ENCODE assay signal across 34 mouse cellular contexts in the genomic region with DNA sequence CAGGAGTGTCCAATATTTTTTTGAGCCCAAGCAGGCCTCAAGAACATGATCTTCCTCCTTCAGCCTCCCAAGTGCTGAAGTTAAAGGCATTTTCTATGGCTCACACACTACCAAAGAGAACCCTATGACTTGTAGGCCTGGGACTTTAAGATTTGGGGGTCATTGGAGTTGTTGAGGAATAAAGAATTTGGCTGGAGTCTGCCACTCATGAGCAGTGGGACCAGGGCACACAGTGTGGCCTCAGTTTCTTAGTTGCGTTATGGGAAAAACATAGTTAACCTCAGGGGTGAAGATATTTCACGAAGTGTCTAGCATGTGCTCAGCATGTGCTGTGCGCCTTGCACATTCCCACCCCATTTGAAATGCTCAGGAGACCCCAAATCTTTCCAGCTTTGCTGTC. TPM values are rescaled to one million over a fixed set of nuclear protein-coding genes. Genes with fewer than 3 reads are reported as not detected.
DNase-seq lines count a peak whose midpoint lies in the region; ATAC-seq lines count a peak whose summit lies in the region.
"Had no signal": no experiment of that assay in that cellular context is flagged by ENCODE, and none has a peak within 500 bp of the region (broad histone marks: within the 10 kb centered on the region; RNA-seq: fewer than 3 reads in every experiment).

No protein-coding gene starts in this region.

- no peak overlapping the region for H3K4me3 ChIP-seq in hindbrain, embryonic 14.5 days (replicated peaks; ENCODE audit: low read length)
- no peak overlapping the region for H3K4me3 ChIP-seq in hindbrain, embryonic 12.5 days
- no peak overlapping the region for H3K4me3 ChIP-seq in midbrain, embryonic 16.5 days (ENCODE audit: low read depth, low read length)
- H3K4me3 ChIP-seq in midbrain, embryonic 15.5 days: no peak overlapping the region
- no peak overlapping the region for H3K4me3 ChIP-seq in hindbrain, embryonic 16.5 days (ENCODE audit: low read length)
- no peak overlapping the region for H3K4me3 ChIP-seq in neural tube, embryonic 15.5 days (replicated peaks)
- H3K4me3 ChIP-seq: embryonic facial prominence, embryonic 10.5 days; embryonic facial prominence, embryonic 15.5 days; forebrain, embryonic 12.5 days; heart, adult 2 months; heart, embryonic 13.5 days; limb, embryonic 10.5 days; limb, embryonic 15.5 days; liver, embryonic 13.5 days had no signal

- H3K27me3 ChIP-seq in hindbrain, embryonic 14.5 days (ENCODE audit: control insufficient read depth, insufficient read depth, low read length): no peaks in the 10 kb centered on the region
- H3K27me3 ChIP-seq in hindbrain, embryonic 12.5 days: peaks cover 23% of the 10 kb centered on the region
- no peaks in the 10 kb centered on the region; the same call in 1 of the 2 replicates for H3K27me3 ChIP-seq in midbrain, embryonic 16.5 days (ENCODE audit: control insufficient read depth, insufficient read depth, low read depth, low read length)
- 0 out of 2 replicates have a peak, but pooled peaks cover 9% of the 10 kb centered on the region for H3K27me3 ChIP-seq in midbrain, embryonic 15.5 days (replicated peaks)
- H3K27me3 ChIP-seq in hindbrain, embryonic 16.5 days (replicated peaks; ENCODE audit: control insufficient read depth, insufficient read depth, low read length): no peaks in the 10 kb centered on the region
- 0 out of 2 replicates have a peak, but pooled peaks cover 3% of the 10 kb centered on the region for H3K27me3 ChIP-seq in neural tube, embryonic 15.5 days (replicated peaks)

- DNase-seq in hindbrain, embryonic 14.5 days (ENCODE audit: low spot score): no peak
- no peak for DNase-seq in heart, postnatal 14 days
- no peak for DNase-seq in cerebellum, adult 8-10 months
- DNase-seq: adrenal gland, postnatal 25 days; forebrain, postnatal 0 days; heart, adult 2 months; heart, postnatal 10 days; kidney, adult 9 months; kidney, postnatal 14 days; liver, embryonic 13.5 days; lung, adult 18-20 months; lung, postnatal 4 days; midbrain, embryonic 14.5 days; right cerebral cortex, postnatal 4 days; thymus, adult 18-20 months; thymus, postnatal 25 days had no signal

- ATAC-seq in hindbrain, embryonic 14.5 days (ENCODE audit: low FRiP score): no peak
- ATAC-seq in hindbrain, embryonic 12.5 days (ENCODE audit: low FRiP score): no peak
- ATAC-seq in midbrain, embryonic 16.5 days: no peak
- ATAC-seq in midbrain, embryonic 15.5 days (replicated peaks): no peak
- no peak for ATAC-seq in hindbrain, embryonic 16.5 days
- ATAC-seq in neural tube, embryonic 15.5 days (ENCODE audit: low FRiP score): no peak
- ATAC-seq: forebrain, postnatal 0 days; intestine, postnatal 0 days; lung, postnatal 0 days had no signal

- peaks cover 13% of the 10 kb centered on the region; the same call in 1 of the 2 replicates for H3K4me1 ChIP-seq in hindbrain, embryonic 14.5 days (replicated peaks; ENCODE audit: control insufficient read depth, insufficient read depth, low read length)
- peaks cover 12% of the 10 kb centered on the region for H3K4me1 ChIP-seq in hindbrain, embryonic 12.5 days
- peaks cover 7% of the 10 kb centered on the region for H3K4me1 ChIP-seq in midbrain, embryonic 16.5 days (ENCODE audit: control insufficient read depth, insufficient read depth, low read length)
- H3K4me1 ChIP-seq in midbrain, embryonic 15.5 days: peaks cover 19% of the 10 kb centered on the region
- H3K4me1 ChIP-seq in hindbrain, embryonic 16.5 days (ENCODE audit: control insufficient read depth, insufficient read depth, low read depth, low read length): peaks cover 11% of the 10 kb centered on the region
- peaks cover 18% of the 10 kb centered on the region for H3K4me1 ChIP-seq in neural tube, embryonic 15.5 days

- no peak overlapping the region for H3K27ac ChIP-seq in hindbrain, embryonic 14.5 days
- no peak overlapping the region for H3K27ac ChIP-seq in hindbrain, embryonic 12.5 days
- H3K27ac ChIP-seq in midbrain, embryonic 16.5 days (ENCODE audit: low read length): no peak overlapping the region
- no peak overlapping the region for H3K27ac ChIP-seq in midbrain, embryonic 15.5 days
- no peak overlapping the region for H3K27ac ChIP-seq in hindbrain, embryonic 16.5 days (ENCODE audit: low read depth, low read length)
- no peak overlapping the region for H3K27ac ChIP-seq in neural tube, embryonic 15.5 days (replicated peaks)
- H3K27ac ChIP-seq: embryonic facial prominence, embryonic 10.5 days; embryonic facial prominence, embryonic 15.5 days; forebrain, embryonic 12.5 days; heart, adult 2 months; heart, embryonic 13.5 days; limb, embryonic 10.5 days; limb, embryonic 15.5 days; liver, embryonic 13.5 days; stomach, postnatal 0 days had no signal

- peak overlapping the region; percentile 65 for H3K4me2 ChIP-seq in hindbrain, embryonic 14.5 days (replicated peaks)
- H3K4me2 ChIP-seq in hindbrain, embryonic 12.5 days (replicated peaks): no peak overlapping the region
- H3K4me2 ChIP-seq in midbrain, embryonic 16.5 days (ENCODE audit: low read length): peak overlapping the region; percentile 81; the same call in 1 of the 2 replicates
- H3K4me2 ChIP-seq in midbrain, embryonic 15.5 days: no peak overlapping the region
- H3K4me2 ChIP-seq in hindbrain, embryonic 16.5 days (ENCODE audit: low read length): peak overlapping the region; percentile 80
- H3K4me2 ChIP-seq in neural tube, embryonic 15.5 days: 0 out of 2 replicates have a peak overlapping the region, but pooled peaks have one; percentile 74
- H3K4me2 ChIP-seq: embryonic facial prominence, embryonic 15.5 days; heart, embryonic 13.5 days; limb, embryonic 15.5 days; liver, embryonic 13.5 days had no signal

- 87% methylated on average over 3 of the region's 3 CpGs for WGBS in hindbrain, embryonic 14.5 days
- 91% methylated on average over 3 of the region's 3 CpGs for WGBS in hindbrain, embryonic 12.5 days
- WGBS in midbrain, embryonic 16.5 days: 97% methylated on average over 3 of the region's 3 CpGs
- 93% methylated on average over 3 of the region's 3 CpGs for WGBS in midbrain, embryonic 15.5 days
- 95% methylated on average over 3 of the region's 3 CpGs for WGBS in hindbrain, embryonic 16.5 days
- WGBS in neural tube, embryonic 15.5 days: 99% methylated on average over 3 of the region's 3 CpGs

- H3K9me3 ChIP-seq in hindbrain, embryonic 14.5 days (ENCODE audit: control insufficient read depth, low read length): no peaks in the 10 kb centered on the region
- no peaks in the 10 kb centered on the region for H3K9me3 ChIP-seq in hindbrain, embryonic 12.5 days (replicated peaks)
- H3K9me3 ChIP-seq in midbrain, embryonic 16.5 days (replicated peaks; ENCODE audit: control insufficient read depth, low read length, poor library complexity, severe bottlenecking): no peaks in the 10 kb centered on the region
- no peaks in the 10 kb centered on the region for H3K9me3 ChIP-seq in midbrain, embryonic 15.5 days
- no peaks in the 10 kb centered on the region for H3K9me3 ChIP-seq in hindbrain, embryonic 16.5 days (ENCODE audit: control insufficient read depth, low read length)
- H3K9me3 ChIP-seq in neural tube, embryonic 15.5 days (replicated peaks): no peaks in the 10 kb centered on the region
- H3K9me3 ChIP-seq: embryonic facial prominence, embryonic 10.5 days; embryonic facial prominence, embryonic 15.5 days; forebrain, embryonic 12.5 days; heart, embryonic 13.5 days; limb, embryonic 10.5 days; limb, embryonic 15.5 days; liver, embryonic 13.5 days had no signal

- no peaks in the 10 kb centered on the region; the same call in 1 of the 2 replicates for H3K36me3 ChIP-seq in hindbrain, embryonic 14.5 days (replicated peaks; ENCODE audit: control insufficient read depth, insufficient read depth)
- H3K36me3 ChIP-seq in hindbrain, embryonic 12.5 days: 0 out of 2 replicates have a peak, but pooled peaks cover 2% of the 10 kb centered on the region
- H3K36me3 ChIP-seq in midbrain, embryonic 16.5 days (ENCODE audit: control insufficient read depth, insufficient read depth, low read length): no peaks in the 10 kb centered on the region
- no peaks in the 10 kb centered on the region for H3K36me3 ChIP-seq in midbrain, embryonic 15.5 days (replicated peaks)
- H3K36me3 ChIP-seq in hindbrain, embryonic 16.5 days (ENCODE audit: control insufficient read depth, insufficient read depth, low read length): peaks cover 3% of the 10 kb centered on the region; the same call in 1 of the 2 replicates
- H3K36me3 ChIP-seq in neural tube, embryonic 15.5 days: peaks cover under 1% of the 10 kb centered on the region; the same call in 1 of the 2 replicates
- H3K36me3 ChIP-seq: embryonic facial prominence, embryonic 15.5 days; forebrain, embryonic 12.5 days; heart, embryonic 13.5 days; limb, embryonic 10.5 days; limb, embryonic 15.5 days; liver, embryonic 13.5 days had no signal

- 0 out of 2 replicates have a peak overlapping the region, but pooled peaks have one; percentile 60 for H3K9ac ChIP-seq in hindbrain, embryonic 14.5 days
- no peak overlapping the region for H3K9ac ChIP-seq in hindbrain, embryonic 12.5 days
- no peak overlapping the region for H3K9ac ChIP-seq in midbrain, embryonic 16.5 days (ENCODE audit: low read depth, low read length)
- no peak overlapping the region for H3K9ac ChIP-seq in midbrain, embryonic 15.5 days
- H3K9ac ChIP-seq in hindbrain, embryonic 16.5 days (ENCODE audit: low read depth, low read length): no peak overlapping the region
- H3K9ac ChIP-seq in neural tube, embryonic 15.5 days (replicated peaks): no peak overlapping the region
- H3K9ac ChIP-seq: embryonic facial prominence, embryonic 15.5 days; forebrain, embryonic 12.5 days; heart, embryonic 13.5 days; limb, embryonic 15.5 days; liver, embryonic 13.5 days had no signal

- intact Hi-C loops in heart, postnatal 14 days (cut with DNase I): loop anchor here (5.0 kb wide), 1 partner anchor 119 kb away; no protein-coding TSS in a partner anchor

RNA-seq across cellular contexts. Expression of a gene that starts 1.5 kb away (rescaled TPM):
- 10.1 and 10.8 TPM in 2 replicates for polyA plus RNA-seq in hindbrain, embryonic 14.5 days (2014; fragmentation: Nextera tagmentation; extraction: Ambion mirVana)
- polyA plus RNA-seq in hindbrain, embryonic 12.5 days (2016; fragmentation: Nextera tagmentation; extraction: Ambion mirVana): 3.5 and 4.1 TPM in 2 replicates
- 9.8 and 12.8 TPM in 2 replicates for polyA plus RNA-seq in midbrain, embryonic 16.5 days (2015; fragmentation: Nextera tagmentation; extraction: Ambion mirVana)
- 9.0 and 9.3 TPM in 2 replicates for polyA plus RNA-seq in midbrain, embryonic 15.5 days (2015; fragmentation: Nextera tagmentation; extraction: Ambion mirVana)
- 18.0 and 21.6 TPM in 2 replicates for polyA plus RNA-seq in hindbrain, embryonic 16.5 days (2015; fragmentation: Nextera tagmentation; extraction: Ambion mirVana)
- polyA plus RNA-seq in neural tube, embryonic 15.5 days (2015; fragmentation: Nextera tagmentation; extraction: Ambion mirVana): 17.2 and 20.0 TPM in 2 replicates
- total RNA-seq in heart, postnatal 14 days (2021): under 1 TPM; 0.41 TPM
- polyA plus RNA-seq: heart, embryonic 13.5 days had no signal

RNA-seq across cellular contexts. Expression of a gene that starts 16.6 kb away (rescaled TPM):
- polyA plus RNA-seq in hindbrain, embryonic 14.5 days (2014; fragmentation: Nextera tagmentation; extraction: Ambion mirVana): 72.7 and 83.7 TPM in 2 replicates
- polyA plus RNA-seq in hindbrain, embryonic 12.5 days (2016; fragmentation: Nextera tagmentation; extraction: Ambion mirVana): 115 TPM in 2 replicates
- polyA plus RNA-seq in midbrain, embryonic 16.5 days (2015; fragmentation: Nextera tagmentation; extraction: Ambion mirVana): 103 and 116 TPM in 2 replicates
- polyA plus RNA-seq in midbrain, embryonic 15.5 days (2015; fragmentation: Nextera tagmentation; extraction: Ambion mirVana): 123 and 126 TPM in 2 replicates
- 103 TPM in 2 replicates for polyA plus RNA-seq in hindbrain, embryonic 16.5 days (2015; fragmentation: Nextera tagmentation; extraction: Ambion mirVana)
- polyA plus RNA-seq in neural tube, embryonic 15.5 days (2015; fragmentation: Nextera tagmentation; extraction: Ambion mirVana): 98.5 and 103 TPM in 2 replicates
- total RNA-seq in heart, postnatal 14 days (2021): 10 to 100 TPM; 32.4 to 37.2 TPM

RNA-seq across cellular contexts. Expression of a gene that starts 45.6 kb away (rescaled TPM):
- 0.32 TPM in 1 of 2 replicates, not detected in the other for polyA plus RNA-seq in hindbrain, embryonic 14.5 days (2014; fragmentation: Nextera tagmentation; extraction: Ambion mirVana)
- polyA plus RNA-seq in hindbrain, embryonic 12.5 days (2016; fragmentation: Nextera tagmentation; extraction: Ambion mirVana): 2.6 and 5.2 TPM in 2 replicates
- polyA plus RNA-seq in midbrain, embryonic 16.5 days (2015; fragmentation: Nextera tagmentation; extraction: Ambion mirVana): 0.24 TPM in 1 of 2 replicates, not detected in the other
- polyA plus RNA-seq in midbrain, embryonic 15.5 days (2015; fragmentation: Nextera tagmentation; extraction: Ambion mirVana): 0.14 TPM in 2 replicates
- 0.21 and 3.5 TPM in 2 replicates for polyA plus RNA-seq in hindbrain, embryonic 16.5 days (2015; fragmentation: Nextera tagmentation; extraction: Ambion mirVana)
- polyA plus RNA-seq in neural tube, embryonic 15.5 days (2015; fragmentation: Nextera tagmentation; extraction: Ambion mirVana): 2.5 and 3.4 TPM in 2 replicates
- total RNA-seq in heart, postnatal 14 days (2021): not detected
- total RNA-seq: adrenal gland, adult 18-20 months; adrenal gland, postnatal 25 days; common myeloid progenitor, adult 5-6 weeks; forebrain, postnatal 0 days; heart, adult 2 months; megakaryocyte-erythroid progenitor cell, adult 5-6 weeks had no signal
- polyA plus RNA-seq: intestine, postnatal 0 days; midbrain, embryonic 14.5 days had no signal

RNA-seq across cellular contexts. Expression of a gene that starts 52.8 kb away (rescaled TPM):
- 9.1 and 10.0 TPM in 2 replicates for polyA plus RNA-seq in hindbrain, embryonic 14.5 days (2014; fragmentation: Nextera tagmentation; extraction: Ambion mirVana)
- 6.1 and 9.0 TPM in 2 replicates for polyA plus RNA-seq in hindbrain, embryonic 12.5 days (2016; fragmentation: Nextera tagmentation; extraction: Ambion mirVana)
- polyA plus RNA-seq in midbrain, embryonic 16.5 days (2015; fragmentation: Nextera tagmentation; extraction: Ambion mirVana): 10.6 and 10.8 TPM in 2 replicates
- polyA plus RNA-seq in midbrain, embryonic 15.5 days (2015; fragmentation: Nextera tagmentation; extraction: Ambion mirVana): 9.7 and 10.1 TPM in 2 replicates
- 9.6 and 11.8 TPM in 2 replicates for polyA plus RNA-seq in hindbrain, embryonic 16.5 days (2015; fragmentation: Nextera tagmentation; extraction: Ambion mirVana)
- polyA plus RNA-seq in neural tube, embryonic 15.5 days (2015; fragmentation: Nextera tagmentation; extraction: Ambion mirVana): 7.2 and 7.7 TPM in 2 replicates
- 10 to 100 TPM; 27.9 to 36.3 TPM for total RNA-seq in heart, postnatal 14 days (2021)
- total RNA-seq: common myeloid progenitor, adult 5-6 weeks; megakaryocyte-erythroid progenitor cell, adult 5-6 weeks had no signal

RNA-seq across cellular contexts. Expression of a gene that starts 53.1 kb away (rescaled TPM):
- polyA plus RNA-seq in hindbrain, embryonic 14.5 days (2014; fragmentation: Nextera tagmentation; extraction: Ambion mirVana): 0.11 TPM in 1 of 2 replicates, not detected in the other
- 0.07 TPM in 1 of 2 replicates, not detected in the other for polyA plus RNA-seq in hindbrain, embryonic 12.5 days (2016; fragmentation: Nextera tagmentation; extraction: Ambion mirVana)
- not detected in 2 replicates for polyA plus RNA-seq in midbrain, embryonic 16.5 days (2015; fragmentation: Nextera tagmentation; extraction: Ambion mirVana)
- polyA plus RNA-seq in midbrain, embryonic 15.5 days (2015; fragmentation: Nextera tagmentation; extraction: Ambion mirVana): not detected in 2 replicates
- 0.29 TPM in 1 of 2 replicates, not detected in the other for polyA plus RNA-seq in hindbrain, embryonic 16.5 days (2015; fragmentation: Nextera tagmentation; extraction: Ambion mirVana)
- 0.09 TPM in 1 of 2 replicates, not detected in the other for polyA plus RNA-seq in neural tube, embryonic 15.5 days (2015; fragmentation: Nextera tagmentation; extraction: Ambion mirVana)
- total RNA-seq in heart, postnatal 14 days (2021): not detected
- total RNA-seq: adrenal gland, adult 18-20 months; adrenal gland, postnatal 25 days; common myeloid progenitor, adult 5-6 weeks; forebrain, postnatal 0 days; gastrocnemius, adult 8-10 months; heart, adult 2 months; heart, postnatal 10 days; megakaryocyte-erythroid progenitor cell, adult 5-6 weeks had no signal
- polyA plus RNA-seq: embryonic facial prominence, embryonic 10.5 days; forebrain, embryonic 12.5 days; heart, adult 2 months; limb, embryonic 15.5 days; midbrain, embryonic 14.5 days had no signal

Comparison
In these comparisons a context has a peak if more than half of its experiments do, and no peak if none do; other contexts are left out.
1. H3K4me2 ChIP-seq: peak in hindbrain, embryonic 14.5 days (single experiment), midbrain, embryonic 16.5 days (single experiment), hindbrain, embryonic 16.5 days (single experiment) and neural tube, embryonic 15.5 days (single experiment); none in hindbrain, embryonic 12.5 days (single experiment) and midbrain, embryonic 15.5 days (single experiment).